Mouse (Mus musculus): ENCODE data around the gene Xndc1. TPM values are rescaled to one million over a fixed set of nuclear protein-coding genes. Genes with fewer than 3 reads are reported as not detected.

Xndc1 gene
- polyA plus RNA-seq, 1 experiment from 2014 or later: 12.6 TPM

GRCm38 (mm10) chr7:102076714-102077296, 11.5 kb downstream of the Xndc1 start:
- Histone ChIP-seq H3K27me3 (ENCODE audit: insufficient read depth, low read length) (no peaks in the 10 kb centered on the region), H3K36me3 (ENCODE audit: insufficient read depth, low read length) (peaks cover 62% of the 10 kb centered on the region), H3K27ac (no peak overlapping the region), H3K9me3 (replicated peaks; ENCODE audit: low read length) (no peaks in the 10 kb centered on the region), H3K9ac (ENCODE audit: low read depth, low read length) (no peak overlapping the region), H3K4me3 (replicated peaks; ENCODE audit: low read depth, low read length) (no peak overlapping the region), H3K4me1 (replicated peaks; ENCODE audit: insufficient read depth, low read length) (no peaks in the 10 kb centered on the region), H3K4me2 (ENCODE audit: low read length) (no peak overlapping the region)
- WGBS: 81% methylated on average over 7 of the region's 7 CpGs
- TF ChIP-seq CTCF (IDR thresholded peaks at IDR 0.05; ENCODE audit: low read depth): peak; percentile 78
- ATAC-seq (replicated peaks; ENCODE audit: low FRiP score, low read depth): no peak
- DNase-seq (ENCODE audit: low spot score): peak; percentile 52

GRCm38 (mm10) chr7:102078517-102078916, 13.2 kb downstream of the Xndc1 start:
- H3K36me3 ChIP-seq (ENCODE audit: insufficient read depth, low read length): peaks cover 63% of the 10 kb centered on the region
- H3K27me3 ChIP-seq (ENCODE audit: insufficient read depth, low read length): no peaks in the 10 kb centered on the region
- H3K4me1 ChIP-seq (replicated peaks; ENCODE audit: insufficient read depth, low read length): no peaks in the 10 kb centered on the region
- DNase-seq (ENCODE audit: low spot score) (peak; percentile 61), ATAC-seq (replicated peaks; ENCODE audit: low FRiP score, low read depth) (no peak)
- no peak overlapping the region for H3K27ac ChIP-seq
- no peak overlapping the region for H3K4me2 ChIP-seq (ENCODE audit: low read length)
- TF ChIP-seq CTCF (IDR thresholded peaks at IDR 0.05; ENCODE audit: low read depth): peak; percentile 80
- H3K9me3 ChIP-seq (replicated peaks; ENCODE audit: low read length): no peaks in the 10 kb centered on the region
- no peak overlapping the region for H3K4me3 ChIP-seq (replicated peaks; ENCODE audit: low read depth, low read length)
- WGBS: 76% methylated on average over 7 of the region's 7 CpGs
- H3K9ac ChIP-seq (ENCODE audit: low read depth, low read length): no peak overlapping the region

GRCm38 (mm10) chr7:102080311-102080710, 15.0 kb downstream of the Xndc1 start:
- ATAC-seq (replicated peaks; ENCODE audit: low FRiP score, low read depth) (no peak), DNase-seq (ENCODE audit: low spot score) (no peak)
- Histone ChIP-seq H3K4me2 (ENCODE audit: low read length) (no peak overlapping the region), H3K27ac (no peak overlapping the region), H3K4me1 (replicated peaks; ENCODE audit: insufficient read depth, low read length) (no peaks in the 10 kb centered on the region), H3K36me3 (ENCODE audit: insufficient read depth, low read length) (peaks cover 64% of the 10 kb centered on the region), H3K4me3 (replicated peaks; ENCODE audit: low read depth, low read length) (no peak overlapping the region), H3K27me3 (ENCODE audit: insufficient read depth, low read length) (no peaks in the 10 kb centered on the region), H3K9me3 (replicated peaks; ENCODE audit: low read length) (no peaks in the 10 kb centered on the region), H3K9ac (ENCODE audit: low read depth, low read length) (no peak overlapping the region)
- WGBS: 82% methylated on average over 8 of the region's 8 CpGs
- TF ChIP-seq CTCF (IDR thresholded peaks at IDR 0.05; ENCODE audit: low read depth): no peak

- Histone ChIP-seq H3K9ac (ENCODE audit: low read depth, low read length) (no peak overlapping the region), H3K9me3 (replicated peaks; ENCODE audit: low read length) (no peaks in the 10 kb centered on the region), H3K36me3 (ENCODE audit: insufficient read depth, low read length) (peaks cover 56% of the 10 kb centered on the region), H3K27ac (no peak overlapping the region), H3K4me1 (replicated peaks; ENCODE audit: insufficient read depth, low read length) (no peaks in the 10 kb centered on the region), H3K4me3 (replicated peaks; ENCODE audit: low read depth, low read length) (no peak overlapping the region), H3K27me3 (ENCODE audit: insufficient read depth, low read length) (no peaks in the 10 kb centered on the region), H3K4me2 (ENCODE audit: low read length) (no peak overlapping the region)
- no peak for ATAC-seq (replicated peaks; ENCODE audit: low FRiP score, low read depth)
- no peak for TF ChIP-seq CTCF (IDR thresholded peaks at IDR 0.05; ENCODE audit: low read depth)
- WGBS: 91% methylated on average over 5 of the region's 5 CpGs
- no peak for DNase-seq (ENCODE audit: low spot score)
These were observed 16.5 kb downstream of the Xndc1 start for GRCm38 (mm10) chr7:102081784-102082183.

- Histone ChIP-seq H3K9ac (ENCODE audit: low read depth, low read length) (no peak within 1 kb of the TSS), H3K27me3 (ENCODE audit: insufficient read depth, low read length) (no peaks in the 10 kb centered on the region), H3K4me3 (replicated peaks; ENCODE audit: low read depth, low read length) (no peak within 1 kb of the TSS), H3K9me3 (replicated peaks; ENCODE audit: low read length) (no peaks in the 10 kb centered on the region), H3K36me3 (ENCODE audit: insufficient read depth, low read length) (peaks cover 47% of the 10 kb centered on the region), H3K4me2 (ENCODE audit: low read length) (no peak within 1 kb of the TSS), H3K4me1 (replicated peaks; ENCODE audit: insufficient read depth, low read length) (no peaks in the 10 kb centered on the region), H3K27ac (no peak within 1 kb of the TSS)
- 88% methylated on average over 5 of the region's 5 CpGs for WGBS
- DNase-seq (ENCODE audit: low spot score) (no peak), ATAC-seq (replicated peaks; ENCODE audit: low FRiP score, low read depth) (no peak)
- no peak for TF ChIP-seq CTCF (IDR thresholded peaks at IDR 0.05; ENCODE audit: low read depth)
These were observed 17.5 kb downstream of the Xndc1 start, which contains the start of gene Trpc2 for GRCm38 (mm10) chr7:102082816-102083215. Gene Trpc2, plus strand, starts transcription at chr7:102083116.

- no peaks in the 10 kb centered on the region for H3K4me1 ChIP-seq (replicated peaks; ENCODE audit: insufficient read depth, low read length)
- H3K9ac ChIP-seq (ENCODE audit: low read depth, low read length): no peak overlapping the region
- TF ChIP-seq CTCF (IDR thresholded peaks at IDR 0.05; ENCODE audit: low read depth): no peak
- DNase-seq (ENCODE audit: low spot score) (no peak), ATAC-seq (replicated peaks; ENCODE audit: low FRiP score, low read depth) (no peak)
- no peaks in the 10 kb centered on the region for H3K9me3 ChIP-seq (replicated peaks; ENCODE audit: low read length)
- no peak overlapping the region for H3K4me2 ChIP-seq (ENCODE audit: low read length)
- WGBS: 86% methylated on average over 26 of the region's 26 CpGs
- H3K27me3 ChIP-seq (ENCODE audit: insufficient read depth, low read length): no peaks in the 10 kb centered on the region
- H3K4me3 ChIP-seq (replicated peaks; ENCODE audit: low read depth, low read length): no peak overlapping the region
- peaks cover 40% of the 10 kb centered on the region for H3K36me3 ChIP-seq (ENCODE audit: insufficient read depth, low read length)
- no peak overlapping the region for H3K27ac ChIP-seq
These were observed 18.9 kb downstream of the Xndc1 start for GRCm38 (mm10) chr7:102084041-102084696.

All from kidney, postnatal 0 days (tissue).